Mouse (Mus musculus) liver, embryonic 15.5 days (tissue): ENCODE data around the gene Tedc2. TPM values are rescaled to one million over a fixed set of nuclear protein-coding genes. Genes with fewer than 3 reads are reported as not detected.

Source experiments
- ATAC-seq: fragments of 200-750 bp; cut with Nextera tagmentation; 2 replicates; pipeline ENCODE4 v1.8.0; 2017; ENCODE audit warnings: moderate number of reproducible peaks, mild to moderate bottlenecking, moderate library complexity; ENCODE audit not compliant: insufficient read depth
- H3K27ac ChIP-seq: fragments of 300-500 bp; sonication (generic); replicated peaks from 2 replicates; pipeline ENCODE4 v1.5.1; 2015; ENCODE audit warnings: mild to moderate bottlenecking, inconsistent platforms
- H3K27me3 ChIP-seq: fragments of 300-500 bp; sonication (generic); 2 replicates; pipeline ENCODE4 v1.6.1; 2015; ENCODE audit warnings: mild to moderate bottlenecking, inconsistent platforms
- H3K36me3 ChIP-seq: fragments of 300-500 bp; sonication (generic); replicated peaks from 2 replicates; pipeline ENCODE4 v1.6.1; 2015; ENCODE audit warnings: moderate library complexity, mild to moderate bottlenecking, inconsistent platforms
- H3K4me1 ChIP-seq: fragments of 300-500 bp; sonication (generic); replicated peaks from 2 replicates; pipeline ENCODE4 v1.6.1; 2015; ENCODE audit warnings: inconsistent platforms
- H3K4me2 ChIP-seq: fragments of 300-500 bp; sonication (generic); 2 replicates; pipeline ENCODE4 v1.6.1; 2015; ENCODE audit warnings: moderate library complexity, mild to moderate bottlenecking, inconsistent platforms
- H3K4me3 ChIP-seq: fragments of 300-500 bp; sonication (generic); replicated peaks from 2 replicates; pipeline ENCODE4 v1.5.1; 2015; ENCODE audit warnings: mild to moderate bottlenecking, inconsistent platforms
- H3K9ac ChIP-seq: fragments of 300-500 bp; sonication (generic); 2 replicates; pipeline ENCODE4 v1.6.1; 2015; ENCODE audit warnings: moderate library complexity, mild to moderate bottlenecking, inconsistent platforms
- H3K9me3 ChIP-seq: fragments of 300-500 bp; sonication (generic); replicated peaks from 2 replicates; pipeline ENCODE4 v1.6.1; 2016; ENCODE audit warnings: inconsistent platforms
- WGBS: fragments of 180-500 bp; shearing (Covaris S2); methylation state at CpG from one replicate; pipeline ENCODE4 v1.1.7; 2015; ENCODE audit warnings: mixed read lengths; ENCODE audit not compliant: insufficient replicate concordance; 5-methylcytosine and 5-hydroxymethylcytosine counted together
- microRNA-seq: library from miRNA; unstranded; fragments of <30 nt; microRNA quantifications from one replicate; pipeline ENCODE4, GENCODE M21; 2016
- polyA plus RNA-seq: library from polyadenylated mRNA; unstranded; fragments of >200 nt; fragmentation: Nextera tagmentation; extraction: Ambion mirVana; gene quantifications from 2 replicates; pipeline ENCODE4 v1.2.1, GENCODE M21; 2015

Gene Tedc2
- polyA plus RNA-seq, 1 experiment from 2014 or later: 8.2 TPM

- H3K4me2 ChIP-seq: peak overlapping the region; percentile 90
- ATAC-seq: no peak
- H3K9me3 ChIP-seq: no peaks in the 10 kb centered on the region
- peak overlapping the region; percentile 93 for H3K4me3 ChIP-seq
- WGBS: 44% methylated on average over 7 of the region's 7 CpGs
- H3K9ac ChIP-seq: peak overlapping the region; percentile 91
- no peaks in the 10 kb centered on the region for H3K27me3 ChIP-seq
- peak overlapping the region; percentile 98 for H3K27ac ChIP-seq
- H3K4me1 ChIP-seq: peaks cover 67% of the 10 kb centered on the region
- peaks cover 32% of the 10 kb centered on the region for H3K36me3 ChIP-seq
Measured at GRCm38 (mm10) chr17:24167891-24168505, 52.7 kb downstream of the Tedc2 start.

GRCm38 (mm10) chr17:24167120-24167519 lies 53.5 kb downstream of the Tedc2 start:
- no peaks in the 10 kb centered on the region for H3K9me3 ChIP-seq
- 52% methylated on average over 6 of the region's 6 CpGs for WGBS
- peak overlapping the region; percentile 98 for H3K27ac ChIP-seq
- no peaks in the 10 kb centered on the region for H3K27me3 ChIP-seq
- peaks cover 71% of the 10 kb centered on the region for H3K4me1 ChIP-seq
- ATAC-seq: no peak
- peaks cover 32% of the 10 kb centered on the region for H3K36me3 ChIP-seq
- H3K9ac ChIP-seq: no peak overlapping the region
- H3K4me3 ChIP-seq: peak overlapping the region; percentile 93
- H3K4me2 ChIP-seq: peak overlapping the region; percentile 90

Small RNA genes within 50 kb of the gene (microRNA-seq; reads per million reads assigned to microRNA genes)
- gene Mir5134 (2.5 reads per million, percentile 2 among the genes with 10 or more reads in this experiment), gene Mir6965 (0.76 reads per million)

Other genes starting within 250 kb of the Tedc2 start
- gene Prss30, start 240.3 kb downstream of the Tedc2 start, polyA plus RNA-seq: 0.14 TPM in 1 of 2 replicates, not detected in the other
- not detected in 2 replicates for gene Prss22, start 222.8 kb downstream of the Tedc2 start, polyA plus RNA-seq
- not detected in 2 replicates for gene Prss27, start 182.7 kb downstream of the Tedc2 start, polyA plus RNA-seq
- 12.6 TPM in 2 replicates for gene Kctd5, start 147.4 kb downstream of the Tedc2 start, polyA plus RNA-seq
- 25.2 and 26.3 TPM in 2 replicates for gene Pdpk1, start 69.9 kb downstream of the Tedc2 start, polyA plus RNA-seq
- gene Amdhd2, start 57.1 kb downstream of the Tedc2 start, polyA plus RNA-seq: 21.4 and 23.6 TPM in 2 replicates
- gene Atp6v0c, start 51.1 kb downstream of the Tedc2 start, polyA plus RNA-seq: 362 and 405 TPM in 2 replicates
- 6.6 and 7.9 TPM in 2 replicates for gene Tbc1d24, start 15.3 kb downstream of the Tedc2 start, polyA plus RNA-seq
- 1.1 and 1.2 TPM in 2 replicates for gene Ntn3, start 11.3 kb downstream of the Tedc2 start, polyA plus RNA-seq
- gene Ccnf, start 30.6 kb upstream of the Tedc2 start, polyA plus RNA-seq: 71.5 and 75.6 TPM in 2 replicates
- not detected in 2 replicates for gene Abca17, start 130.2 kb upstream of the Tedc2 start, polyA plus RNA-seq
- 14.1 and 14.8 TPM in 2 replicates for gene Abca3, start 131.1 kb upstream of the Tedc2 start, polyA plus RNA-seq
- gene Rnps1, start 193.7 kb upstream of the Tedc2 start, polyA plus RNA-seq: 109 and 113 TPM in 2 replicates
- gene Eci1, start 205.8 kb upstream of the Tedc2 start, polyA plus RNA-seq: 81.2 and 92.2 TPM in 2 replicates
- gene Dnase1l2, start 222.3 kb upstream of the Tedc2 start, polyA plus RNA-seq: 0.39 and 0.41 TPM in 2 replicates
- gene E4f1, start 249.5 kb upstream of the Tedc2 start, polyA plus RNA-seq: 11.5 and 14.2 TPM in 2 replicates
- gene Pgp, start 249.5 kb upstream of the Tedc2 start, polyA plus RNA-seq: 60.5 and 61.2 TPM in 2 replicates